Mouse (Mus musculus) small intestine, adult 2 months (tissue): ENCODE results near the gene Fli1.

Source experiments
- CTCF ChIP-seq: fragments of 200-500 bp; IDR thresholded peaks from 2 replicates; pipeline ENCODE4 v1.5.1; 2012; ENCODE audit warnings: low read depth, mild to moderate bottlenecking, control low read depth, inconsistent platforms, low read length, moderate library complexity, mixed read lengths; ENCODE audit not compliant: insufficient replicate concordance, insufficient read length; ENCODE audit errors: extremely low read depth
- POLR2A ChIP-seq: fragments of 200-500 bp; IDR thresholded peaks from 2 replicates; pipeline ENCODE4 v1.6.1; 2012; ENCODE audit warnings: low read depth, mild to moderate bottlenecking, control low read depth, inconsistent platforms, low read length, moderate library complexity

DNA sequence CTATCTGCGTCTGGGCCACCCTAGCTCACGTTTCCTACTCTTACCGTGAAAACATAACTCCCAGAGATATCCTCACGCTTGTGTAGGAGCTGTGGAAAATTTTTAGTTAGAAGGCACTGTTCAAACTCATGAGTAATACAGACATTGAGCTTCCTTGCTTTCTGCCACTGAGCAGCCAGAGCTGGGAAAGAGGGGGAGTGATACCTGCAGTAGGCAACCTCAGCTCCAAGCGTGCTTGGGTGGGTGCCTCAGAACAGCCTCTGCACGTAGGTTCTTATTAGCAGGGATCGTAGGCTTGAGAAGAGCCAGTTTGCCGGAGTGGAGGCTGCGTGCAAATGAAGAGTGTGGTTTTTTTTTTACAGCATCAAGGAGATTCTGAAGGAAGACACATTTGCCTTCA, 151.0 kb downstream of the Fli1 start:
- TF ChIP-seq CTCF (no peak), POLR2A (no peak)
